Mouse (Mus musculus) limb, embryonic 12.5 days (tissue): ENCODE results near the gene Gm17268. TPM values are rescaled to one million over a fixed set of nuclear protein-coding genes. Genes with fewer than 3 reads are reported as not detected.

Source experiments
- ATAC-seq: fragments of 200-750 bp; cut with Nextera tagmentation; 2 replicates; pipeline ENCODE4 v1.8.0; 2017; ENCODE audit warnings: low read depth, moderate TSS enrichment; ENCODE audit not compliant: insufficient number of reproducible peaks, insufficient read depth, low FRiP score, low TSS enrichment
- H3K27ac ChIP-seq: fragments of 300-500 bp; sonication (generic); 2 replicates; pipeline ENCODE4 v1.5.1; 2016; ENCODE audit warnings: mild to moderate bottlenecking, moderate library complexity
- H3K27me3 ChIP-seq: fragments of 300-500 bp; sonication (generic); 2 replicates; pipeline ENCODE4 v1.6.1; 2016; ENCODE audit warnings: mild to moderate bottlenecking, moderate library complexity
- H3K36me3 ChIP-seq: fragments of 300-500 bp; sonication (generic); 2 replicates; pipeline ENCODE4 v1.6.1; 2016; ENCODE audit warnings: mild to moderate bottlenecking, moderate library complexity
- H3K4me1 ChIP-seq: fragments of 300-500 bp; sonication (generic); replicated peaks from 2 replicates; pipeline ENCODE4 v1.6.1; 2016
- H3K4me2 ChIP-seq: fragments of 300-500 bp; sonication (generic); 2 replicates; pipeline ENCODE4 v1.6.1; 2016; ENCODE audit warnings: mild to moderate bottlenecking, moderate library complexity
- H3K4me3 ChIP-seq: fragments of 300-500 bp; sonication (generic); replicated peaks from 2 replicates; pipeline ENCODE4 v1.5.1; 2016; ENCODE audit warnings: mild to moderate bottlenecking
- H3K9ac ChIP-seq: fragments of 300-500 bp; sonication (generic); replicated peaks from 2 replicates; pipeline ENCODE4 v1.6.1; 2016; ENCODE audit warnings: mild to moderate bottlenecking, moderate library complexity
- H3K9me3 ChIP-seq: fragments of 300-500 bp; sonication (generic); 2 replicates; pipeline ENCODE4 v1.6.1; 2016; ENCODE audit warnings: mild to moderate bottlenecking, moderate library complexity
- WGBS: fragments of 180-500 bp; shearing (Covaris S2); methylation state at CpG from one replicate; pipeline ENCODE4 v1.1.7; 2016; 5-methylcytosine and 5-hydroxymethylcytosine counted together
- polyA plus RNA-seq: library from polyadenylated mRNA; unstranded; fragments of >200 nt; fragmentation: Nextera tagmentation; extraction: Ambion mirVana; gene quantifications from 2 replicates; pipeline ENCODE4 v1.2.1, GENCODE M21; 2016

Gm17268 gene
- polyA plus RNA-seq, 1 experiment from 2014 or later = not detected

DNA sequence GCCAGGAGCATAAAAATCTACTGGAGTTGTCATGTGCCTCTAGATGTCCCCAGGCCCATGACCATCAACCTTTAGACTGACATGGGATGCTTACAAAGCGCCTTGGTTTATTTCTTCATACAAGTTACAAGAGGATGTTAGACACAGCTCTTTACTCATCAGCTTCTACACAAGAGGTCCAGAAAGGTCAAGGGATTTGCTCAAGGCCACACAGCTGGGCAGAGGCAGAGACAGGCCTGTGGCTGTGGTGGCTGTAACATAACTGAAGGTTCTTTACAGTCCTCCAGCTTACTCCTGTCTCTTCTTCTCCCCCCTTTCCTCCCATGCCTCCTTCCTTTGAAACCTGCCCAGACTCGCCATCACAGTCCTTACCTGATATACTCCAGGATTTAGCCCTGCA, 8.2 kb downstream of the Gm17268 start:
- 74% methylated on average over 2 of the region's 2 CpGs for WGBS
- no peak for ATAC-seq
- no peaks in the 10 kb centered on the region for H3K36me3 ChIP-seq

DNA sequence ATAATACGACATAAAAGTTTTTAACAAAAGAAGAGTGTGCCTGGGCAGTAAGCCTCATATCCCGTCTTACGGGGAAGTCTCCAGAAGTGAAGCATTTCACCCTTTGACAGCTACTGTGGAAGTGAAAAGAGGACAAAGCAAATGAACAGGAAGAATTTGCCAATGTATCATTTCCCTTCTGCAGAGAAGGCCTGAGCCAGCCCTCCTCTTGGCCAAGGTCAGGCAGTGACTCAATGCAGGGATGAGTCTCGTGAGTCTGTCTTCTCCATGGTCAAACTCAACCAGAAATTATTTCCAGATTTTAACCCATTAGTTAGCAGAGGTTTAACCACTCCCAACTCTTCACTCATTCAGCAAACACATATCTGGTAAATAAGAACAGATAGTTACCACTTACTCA, 14.6 kb downstream of the Gm17268 start:
- no peak overlapping the region for H3K4me3 ChIP-seq
- H3K9me3 ChIP-seq = no peaks in the 10 kb centered on the region
- H3K36me3 ChIP-seq = no peaks in the 10 kb centered on the region
- H3K27me3 ChIP-seq = no peaks in the 10 kb centered on the region
- no peak overlapping the region for H3K4me2 ChIP-seq
- H3K4me1 ChIP-seq = no peaks in the 10 kb centered on the region
- 83% methylated on average over 4 of the region's 4 CpGs for WGBS
- ATAC-seq = no peak
- H3K27ac ChIP-seq = no peak overlapping the region
- no peak overlapping the region for H3K9ac ChIP-seq

More for the DNA sequence above, 8.2 kb downstream of the Gm17268 start:
- no peak overlapping the region for H3K4me3 ChIP-seq
- no peaks in the 10 kb centered on the region for H3K9me3 ChIP-seq
- no peak overlapping the region for H3K9ac ChIP-seq
- H3K4me1 ChIP-seq = peaks cover 3% of the 10 kb centered on the region; the same call in 1 of the 2 replicates
- no peak overlapping the region for H3K27ac ChIP-seq
- no peaks in the 10 kb centered on the region for H3K27me3 ChIP-seq
- no peak overlapping the region for H3K4me2 ChIP-seq

DNA sequence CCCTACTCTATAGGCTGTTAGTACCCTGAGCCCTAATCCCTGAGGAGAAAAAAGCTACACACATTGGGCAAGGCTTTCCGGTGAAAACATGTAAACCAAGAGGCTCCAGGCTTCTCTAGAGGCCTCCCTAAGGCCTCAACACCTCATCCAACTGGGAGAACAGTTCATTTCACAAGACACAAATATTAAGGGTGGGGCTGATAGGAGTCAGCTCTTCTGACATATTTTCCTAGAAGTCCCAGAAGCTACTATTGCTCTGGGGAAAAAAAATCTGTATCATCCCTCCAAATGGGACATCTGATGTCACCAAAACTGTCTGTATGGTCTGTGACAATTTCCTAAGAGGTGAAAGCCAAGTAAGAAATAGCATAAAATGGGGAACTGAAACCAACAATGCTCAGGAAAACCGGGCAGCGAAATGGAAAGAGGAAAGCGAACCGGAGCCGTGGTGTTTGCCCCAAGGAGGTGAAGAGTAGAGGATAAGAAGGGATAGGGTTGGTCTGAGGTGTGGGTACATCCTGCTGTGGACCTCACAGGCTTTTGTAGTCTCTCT, 15.8 kb downstream of the Gm17268 start:
- no peak for ATAC-seq
- Histone ChIP-seq H3K4me2 (no peak overlapping the region), H3K9me3 (no peaks in the 10 kb centered on the region), H3K9ac (no peak overlapping the region), H3K4me1 (no peaks in the 10 kb centered on the region), H3K4me3 (no peak overlapping the region), H3K27ac (no peak overlapping the region), H3K36me3 (no peaks in the 10 kb centered on the region), H3K27me3 (no peaks in the 10 kb centered on the region)
- WGBS = 88% methylated on average over 6 of the region's 6 CpGs

DNA sequence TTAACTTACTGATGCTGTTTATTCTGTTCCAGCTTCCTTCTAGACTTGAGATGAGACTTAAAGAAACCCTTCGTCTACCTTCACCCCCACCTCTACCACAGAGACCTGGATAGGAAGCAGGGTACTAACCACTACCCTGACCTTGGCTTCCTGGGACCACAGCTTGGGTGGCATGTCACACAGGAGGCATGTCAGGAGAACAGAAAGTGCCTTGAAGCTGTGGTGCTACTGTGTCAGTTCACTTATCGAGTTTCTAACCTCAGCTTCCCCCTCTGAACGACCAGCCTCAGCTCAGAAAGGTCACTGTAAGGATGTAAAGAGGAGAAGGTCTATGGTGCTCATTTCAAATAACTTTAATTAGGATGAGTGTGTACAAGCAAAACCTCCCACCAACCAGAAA, 17.0 kb downstream of the Gm17268 start:
- no peak overlapping the region for H3K4me2 ChIP-seq
- no peak overlapping the region for H3K9ac ChIP-seq
- H3K4me1 ChIP-seq = no peaks in the 10 kb centered on the region
- no peak overlapping the region for H3K27ac ChIP-seq
- H3K9me3 ChIP-seq = no peaks in the 10 kb centered on the region
- no peaks in the 10 kb centered on the region for H3K36me3 ChIP-seq
- H3K27me3 ChIP-seq = no peaks in the 10 kb centered on the region
- WGBS = 69% methylated on average over 3 of the region's 3 CpGs
- ATAC-seq = no peak
- H3K4me3 ChIP-seq = no peak overlapping the region

DNA sequence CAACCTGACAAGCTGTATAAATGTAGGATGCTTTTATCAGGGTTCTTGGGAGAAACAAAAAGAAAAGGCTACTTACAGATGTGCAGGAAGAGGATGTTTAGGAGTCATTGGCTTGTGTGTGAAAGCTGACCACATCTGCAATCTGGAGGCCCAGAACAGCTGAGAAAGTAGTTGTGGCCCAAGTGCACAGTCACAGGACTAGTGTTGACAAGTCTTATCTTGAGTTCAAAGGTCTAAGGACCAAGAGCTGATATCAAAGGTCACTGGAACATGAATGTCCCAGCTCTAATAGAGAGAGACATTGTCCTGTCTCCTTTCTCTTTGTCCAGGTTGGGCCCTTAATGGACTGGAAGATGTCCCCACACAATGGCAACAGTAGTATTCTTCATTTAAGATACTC, 18.6 kb downstream of the Gm17268 start:
- no peak overlapping the region for H3K27ac ChIP-seq
- no peak overlapping the region for H3K4me2 ChIP-seq
- H3K9me3 ChIP-seq = no peaks in the 10 kb centered on the region
- H3K4me1 ChIP-seq = no peaks in the 10 kb centered on the region
- no peaks in the 10 kb centered on the region for H3K36me3 ChIP-seq
- no peaks in the 10 kb centered on the region for H3K27me3 ChIP-seq
- no peak overlapping the region for H3K4me3 ChIP-seq
- no peak for ATAC-seq
- H3K9ac ChIP-seq = no peak overlapping the region

DNA sequence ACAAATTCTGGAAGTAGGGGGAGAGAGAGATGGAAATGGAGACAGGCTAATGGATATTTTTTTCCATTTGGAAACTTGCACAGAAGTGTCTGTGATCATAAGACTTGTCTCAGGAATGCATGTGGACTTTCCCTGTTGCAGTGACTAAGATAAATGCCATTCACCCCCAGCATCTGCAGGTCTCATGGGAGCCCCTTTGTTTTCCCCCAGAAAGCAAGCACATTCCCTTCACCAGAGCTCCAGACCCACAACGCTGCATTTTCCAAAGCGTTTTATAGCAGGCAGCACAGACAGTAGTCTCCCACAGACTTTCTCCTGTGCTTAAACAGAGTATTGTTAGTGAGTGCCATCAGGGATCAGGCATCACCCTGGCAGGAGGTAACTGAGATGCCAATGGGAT, 19.0 kb downstream of the Gm17268 start:
- no peak for ATAC-seq
- H3K4me3 ChIP-seq = no peak overlapping the region
- WGBS = 36% methylated on average over 2 of the region's 2 CpGs
- no peak overlapping the region for H3K4me2 ChIP-seq
- no peaks in the 10 kb centered on the region for H3K4me1 ChIP-seq
- no peaks in the 10 kb centered on the region for H3K36me3 ChIP-seq
- no peaks in the 10 kb centered on the region for H3K9me3 ChIP-seq
- H3K27me3 ChIP-seq = no peaks in the 10 kb centered on the region
- no peak overlapping the region for H3K9ac ChIP-seq
- H3K27ac ChIP-seq = no peak overlapping the region

DNA sequence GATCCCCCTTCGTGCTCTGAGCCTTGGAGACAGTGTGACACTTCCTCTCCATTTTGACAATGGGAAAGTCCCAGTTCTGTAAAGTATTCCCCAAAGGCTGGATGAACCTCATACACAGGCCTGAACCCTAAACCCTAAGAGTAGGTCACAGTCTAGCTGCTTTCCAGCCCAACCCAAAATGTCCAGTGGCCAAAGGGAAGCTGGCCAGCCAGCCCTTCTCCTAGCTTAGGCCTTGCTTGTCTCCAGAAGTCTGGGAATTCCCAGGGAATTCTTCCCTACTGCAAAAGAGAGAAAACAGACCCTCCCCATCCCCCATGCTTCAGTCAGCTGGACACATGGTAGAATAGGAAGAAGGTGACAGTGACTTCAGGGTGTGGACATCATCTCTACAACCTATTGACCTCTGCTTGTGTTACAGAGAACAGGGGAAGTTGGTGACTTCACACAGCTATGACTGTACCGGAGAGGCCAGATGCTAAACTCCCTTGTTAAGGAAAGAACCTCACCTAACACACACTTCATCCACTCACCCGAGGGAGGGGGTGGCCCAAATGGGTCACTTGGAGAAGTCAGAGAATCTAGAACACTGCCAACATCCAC, 22.1 kb downstream of the Gm17268 start:
- no peak overlapping the region for H3K27ac ChIP-seq
- no peak for ATAC-seq
- no peak overlapping the region for H3K4me2 ChIP-seq
- no peaks in the 10 kb centered on the region for H3K36me3 ChIP-seq
- H3K9ac ChIP-seq = no peak overlapping the region
- H3K27me3 ChIP-seq = no peaks in the 10 kb centered on the region
- 71% methylated on average over 3 of the region's 3 CpGs for WGBS
- no peak overlapping the region for H3K4me3 ChIP-seq
- no peaks in the 10 kb centered on the region for H3K4me1 ChIP-seq
- no peaks in the 10 kb centered on the region for H3K9me3 ChIP-seq

DNA sequence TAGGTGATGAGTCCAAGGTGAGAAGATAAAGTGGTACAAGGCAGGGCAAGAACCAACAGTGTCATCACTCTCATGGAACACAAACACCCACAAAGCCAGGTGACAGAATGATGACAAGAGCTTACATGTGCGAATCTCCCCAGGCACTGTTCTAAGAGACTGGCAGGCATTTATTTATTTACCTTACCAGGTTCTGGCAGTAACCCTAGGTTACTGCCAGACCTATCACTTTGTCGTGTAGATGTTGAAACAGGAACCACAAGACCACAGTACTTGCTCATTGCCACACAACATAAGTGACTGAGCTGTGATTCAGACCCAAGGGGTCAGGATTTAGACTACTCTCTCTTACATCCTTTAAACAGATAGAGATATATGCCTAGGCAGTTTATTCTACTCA, 23.3 kb downstream of the Gm17268 start:
- no peak overlapping the region for H3K9ac ChIP-seq
- H3K36me3 ChIP-seq = no peaks in the 10 kb centered on the region
- no peaks in the 10 kb centered on the region for H3K9me3 ChIP-seq
- no peak overlapping the region for H3K27ac ChIP-seq
- no peaks in the 10 kb centered on the region for H3K4me1 ChIP-seq
- no peak overlapping the region for H3K4me2 ChIP-seq
- no peak overlapping the region for H3K4me3 ChIP-seq
- no peak for ATAC-seq
- WGBS = 54% methylated on average over 2 of the region's 2 CpGs
- H3K27me3 ChIP-seq = no peaks in the 10 kb centered on the region; the same call in 1 of the 2 replicates

DNA sequence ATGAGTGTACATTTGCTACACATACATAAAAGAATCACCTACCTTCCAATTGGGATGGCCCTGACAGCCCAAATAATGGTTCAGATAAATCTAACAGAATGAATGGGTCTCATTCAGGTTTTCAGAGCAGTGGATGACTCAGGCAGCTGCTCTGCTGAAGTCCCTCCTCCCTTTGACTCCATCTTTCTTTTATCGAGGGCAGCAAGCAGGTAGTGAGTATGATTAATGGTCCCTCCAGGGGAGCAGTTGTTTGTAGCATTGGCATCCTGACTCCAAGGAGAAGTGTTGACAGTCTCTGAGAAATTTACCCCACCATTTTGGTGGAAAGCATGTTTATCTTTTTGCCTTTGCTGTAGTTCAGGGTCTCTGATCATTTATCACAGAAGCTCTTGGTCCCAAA, 24.6 kb downstream of the Gm17268 start:
- H3K4me2 ChIP-seq = no peak overlapping the region
- WGBS = 50% methylated on average over 1 of the region's 1 CpGs
- H3K9me3 ChIP-seq = no peaks in the 10 kb centered on the region
- ATAC-seq = no peak
- H3K4me1 ChIP-seq = no peaks in the 10 kb centered on the region
- no peak overlapping the region for H3K4me3 ChIP-seq
- H3K36me3 ChIP-seq = no peaks in the 10 kb centered on the region
- H3K27ac ChIP-seq = no peak overlapping the region
- H3K27me3 ChIP-seq = no peaks in the 10 kb centered on the region; the same call in 1 of the 2 replicates
- no peak overlapping the region for H3K9ac ChIP-seq

DNA sequence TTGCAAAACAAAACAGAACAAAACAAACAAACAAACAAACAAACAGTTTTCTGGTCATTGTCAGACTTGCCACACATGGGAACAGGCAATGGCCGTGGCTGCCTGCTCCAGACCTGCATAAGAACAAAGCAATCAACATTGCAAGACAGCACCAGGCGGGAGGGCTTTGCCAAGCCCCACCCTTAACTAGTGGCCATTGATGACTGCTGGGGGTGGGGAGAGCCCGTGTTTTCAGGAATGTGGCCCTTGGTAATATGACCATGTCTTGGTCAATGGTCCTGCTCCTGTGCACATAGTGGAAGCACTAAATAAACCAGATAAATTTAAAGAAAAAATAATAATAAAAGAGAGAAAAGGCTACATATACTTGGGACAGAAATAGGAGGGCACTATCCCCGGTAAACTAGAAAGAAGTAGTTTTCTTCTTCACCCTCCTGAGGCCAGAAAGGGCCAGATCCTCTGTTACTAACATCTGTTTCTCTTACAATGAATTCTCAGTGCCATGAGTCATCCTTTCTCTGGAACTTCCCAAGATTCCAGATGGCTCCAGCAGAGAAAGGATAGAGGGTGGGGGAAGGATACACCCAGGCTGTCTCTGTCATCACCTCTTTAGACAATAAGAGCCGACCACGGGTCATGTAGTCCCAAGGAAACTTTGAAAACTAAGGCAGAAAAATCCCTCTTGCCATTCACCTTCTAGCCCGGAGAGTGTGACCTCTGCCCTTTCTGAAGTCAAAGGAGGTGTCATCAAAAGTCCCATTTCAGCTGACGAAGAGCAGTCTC, 26.8 kb downstream of the Gm17268 start:
- H3K36me3 ChIP-seq = no peaks in the 10 kb centered on the region
- no peak overlapping the region for H3K4me3 ChIP-seq
- H3K9ac ChIP-seq = no peak overlapping the region
- H3K27me3 ChIP-seq = no peaks in the 10 kb centered on the region; the same call in 1 of the 2 replicates
- H3K4me2 ChIP-seq = no peak overlapping the region
- H3K4me1 ChIP-seq = peaks cover 6% of the 10 kb centered on the region; the same call in 1 of the 2 replicates
- no peaks in the 10 kb centered on the region for H3K9me3 ChIP-seq
- 52% methylated on average over 8 of the region's 8 CpGs for WGBS
- H3K27ac ChIP-seq = no peak overlapping the region
- no peak for ATAC-seq

DNA sequence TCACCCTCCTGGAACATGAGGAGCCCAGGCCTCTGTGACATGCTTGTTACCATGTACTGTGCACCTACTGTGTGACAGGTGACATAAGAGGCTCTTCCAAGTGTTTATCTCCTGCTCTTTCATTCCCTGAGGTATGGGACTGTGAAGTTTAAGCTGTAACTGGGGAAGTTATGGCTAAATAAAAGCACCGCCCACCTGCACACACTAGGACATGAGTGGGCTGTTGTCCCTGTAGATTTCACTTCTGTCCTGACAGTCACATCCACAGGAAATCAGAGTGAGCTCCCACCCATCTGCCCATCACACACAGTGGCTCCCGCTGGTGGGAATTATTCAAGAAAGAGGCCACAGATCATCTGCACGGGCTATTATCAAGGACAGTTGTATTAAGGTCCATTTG, 28.2 kb downstream of the Gm17268 start:
- Histone ChIP-seq H3K27ac (no peak overlapping the region), H3K4me3 (no peak overlapping the region), H3K4me1 (peaks cover 6% of the 10 kb centered on the region; the same call in 1 of the 2 replicates), H3K9me3 (no peaks in the 10 kb centered on the region), H3K9ac (no peak overlapping the region), H3K4me2 (no peak overlapping the region), H3K27me3 (no peaks in the 10 kb centered on the region; the same call in 1 of the 2 replicates), H3K36me3 (no peaks in the 10 kb centered on the region)
- WGBS = 87% methylated on average over 3 of the region's 3 CpGs
- ATAC-seq = no peak
